Mouse (Mus musculus): Measurements from ENCODE around the gene Gnb3. TPM values are rescaled to one million over a fixed set of nuclear protein-coding genes. Genes with fewer than 3 reads are reported as not detected.
"Not testable (repeated sequence)": the region's sequence is repeated elsewhere in the genome, so short reads cannot be mapped to it uniquely, and the experiment has no call there.

The Gnb3 gene
- polyA plus RNA-seq, 1 experiment from 2014 or later: 1.4 TPM

GRCm38 (mm10) chr6:124850535-124850934, 10.5 kb upstream of the Gnb3 start:
- Histone ChIP-seq H3K36me3 (ENCODE audit: control insufficient read depth, insufficient read depth, low read length) (peaks cover 5% of the 10 kb centered on the region), H3K9ac (replicated peaks; ENCODE audit: low read depth, low read length) (no peak overlapping the region), H3K4me1 (ENCODE audit: control insufficient read depth, insufficient read depth, low read length) (0 out of 2 replicates have a peak, but pooled peaks cover 4% of the 10 kb centered on the region), H3K4me2 (replicated peaks; ENCODE audit: low read depth, low read length) (no peak overlapping the region), H3K4me3 (ENCODE audit: low read depth, low read length) (no peak overlapping the region), H3K27ac (ENCODE audit: low read length) (no peak overlapping the region), H3K27me3 (ENCODE audit: control insufficient read depth, insufficient read depth, low read length) (no peaks in the 10 kb centered on the region), H3K9me3 (ENCODE audit: control insufficient read depth, low read depth, low read length) (no peaks in the 10 kb centered on the region)
- 48% methylated on average over 8 of the region's 8 CpGs for WGBS
- ATAC-seq (ENCODE audit: insufficient number of reproducible peaks, insufficient read depth, low FRiP score, low read depth): no peak

GRCm38 (mm10) chr6:124847305-124847704, 7.2 kb upstream of the Gnb3 start:
- H3K4me3 ChIP-seq (ENCODE audit: low read depth, low read length): no peak overlapping the region
- H3K9me3 ChIP-seq (ENCODE audit: control insufficient read depth, low read depth, low read length): no peaks in the 10 kb centered on the region
- peaks cover 5% of the 10 kb centered on the region; the same call in 1 of the 2 replicates for H3K36me3 ChIP-seq (ENCODE audit: control insufficient read depth, insufficient read depth, low read length)
- no peak overlapping the region for H3K9ac ChIP-seq (replicated peaks; ENCODE audit: low read depth, low read length)
- no peak overlapping the region for H3K4me2 ChIP-seq (replicated peaks; ENCODE audit: low read depth, low read length)
- ATAC-seq (ENCODE audit: insufficient number of reproducible peaks, insufficient read depth, low FRiP score, low read depth): peak; percentile 60; the same call in 1 of the 2 replicates
- no peaks in the 10 kb centered on the region for H3K4me1 ChIP-seq (ENCODE audit: control insufficient read depth, insufficient read depth, low read length)
- H3K27ac ChIP-seq (ENCODE audit: low read length): no peak overlapping the region
- WGBS: 10% methylated on average over 9 of the region's 9 CpGs
- H3K27me3 ChIP-seq (ENCODE audit: control insufficient read depth, insufficient read depth, low read length): no peaks in the 10 kb centered on the region

GRCm38 (mm10) chr6:124839805-124840204, 270 bp downstream of the Gnb3 start:
- Histone ChIP-seq H3K4me2 (replicated peaks; ENCODE audit: low read depth, low read length) (no peak overlapping the region), H3K4me1 (ENCODE audit: control insufficient read depth, insufficient read depth, low read length) (peaks cover 18% of the 10 kb centered on the region), H3K9ac (replicated peaks; ENCODE audit: low read depth, low read length) (no peak overlapping the region; the same call in 1 of the 2 replicates), H3K27me3 (ENCODE audit: control insufficient read depth, insufficient read depth, low read length) (no peaks in the 10 kb centered on the region), H3K27ac (ENCODE audit: low read length) (no peak overlapping the region), H3K4me3 (ENCODE audit: low read depth, low read length) (no peak overlapping the region), H3K9me3 (ENCODE audit: control insufficient read depth, low read depth, low read length) (no peaks in the 10 kb centered on the region), H3K36me3 (ENCODE audit: control insufficient read depth, insufficient read depth, low read length) (no peaks in the 10 kb centered on the region; the same call in 1 of the 2 replicates)
- 0 out of 2 replicates have a peak, but pooled peaks have one; percentile 2 for ATAC-seq (ENCODE audit: insufficient number of reproducible peaks, insufficient read depth, low FRiP score, low read depth)
- 10% methylated on average over 8 of the region's 8 CpGs for whole genome bisulfite sequencing

GRCm38 (mm10) chr6:124836411-124836810, 3.7 kb downstream of the Gnb3 start:
- H3K27me3 ChIP-seq (ENCODE audit: control insufficient read depth, insufficient read depth, low read length): no peaks in the 10 kb centered on the region
- H3K4me3 ChIP-seq (ENCODE audit: low read depth, low read length): no peak overlapping the region
- H3K4me1 ChIP-seq (ENCODE audit: control insufficient read depth, insufficient read depth, low read length): peaks cover 18% of the 10 kb centered on the region
- no peaks in the 10 kb centered on the region for H3K9me3 ChIP-seq (ENCODE audit: control insufficient read depth, low read depth, low read length)
- no peak overlapping the region for H3K9ac ChIP-seq (replicated peaks; ENCODE audit: low read depth, low read length)
- no peak for ATAC-seq (ENCODE audit: insufficient number of reproducible peaks, insufficient read depth, low FRiP score, low read depth)
- H3K4me2 ChIP-seq (replicated peaks; ENCODE audit: low read depth, low read length): no peak overlapping the region
- no peak overlapping the region for H3K27ac ChIP-seq (ENCODE audit: low read length)
- peaks cover 20% of the 10 kb centered on the region for H3K36me3 ChIP-seq (ENCODE audit: control insufficient read depth, insufficient read depth, low read length)
- WGBS: 75% methylated on average over 7 of the region's 7 CpGs

GRCm38 (mm10) chr6:124835531-124835930, 4.5 kb downstream of the Gnb3 start:
- no peak for ATAC-seq (ENCODE audit: insufficient number of reproducible peaks, insufficient read depth, low FRiP score, low read depth)
- Histone ChIP-seq H3K27me3 (ENCODE audit: control insufficient read depth, insufficient read depth, low read length) (no peaks in the 10 kb centered on the region), H3K4me3 (ENCODE audit: low read depth, low read length) (no peak overlapping the region), H3K4me2 (replicated peaks; ENCODE audit: low read depth, low read length) (no peak overlapping the region), H3K4me1 (ENCODE audit: control insufficient read depth, insufficient read depth, low read length) (peaks cover 18% of the 10 kb centered on the region), H3K36me3 (ENCODE audit: control insufficient read depth, insufficient read depth, low read length) (peaks cover 20% of the 10 kb centered on the region), H3K9me3 (ENCODE audit: control insufficient read depth, low read depth, low read length) (no peaks in the 10 kb centered on the region), H3K27ac (ENCODE audit: low read length) (no peak overlapping the region), H3K9ac (replicated peaks; ENCODE audit: low read depth, low read length) (no peak overlapping the region)
- WGBS: 61% methylated on average over 10 of the region's 10 CpGs

DNA sequence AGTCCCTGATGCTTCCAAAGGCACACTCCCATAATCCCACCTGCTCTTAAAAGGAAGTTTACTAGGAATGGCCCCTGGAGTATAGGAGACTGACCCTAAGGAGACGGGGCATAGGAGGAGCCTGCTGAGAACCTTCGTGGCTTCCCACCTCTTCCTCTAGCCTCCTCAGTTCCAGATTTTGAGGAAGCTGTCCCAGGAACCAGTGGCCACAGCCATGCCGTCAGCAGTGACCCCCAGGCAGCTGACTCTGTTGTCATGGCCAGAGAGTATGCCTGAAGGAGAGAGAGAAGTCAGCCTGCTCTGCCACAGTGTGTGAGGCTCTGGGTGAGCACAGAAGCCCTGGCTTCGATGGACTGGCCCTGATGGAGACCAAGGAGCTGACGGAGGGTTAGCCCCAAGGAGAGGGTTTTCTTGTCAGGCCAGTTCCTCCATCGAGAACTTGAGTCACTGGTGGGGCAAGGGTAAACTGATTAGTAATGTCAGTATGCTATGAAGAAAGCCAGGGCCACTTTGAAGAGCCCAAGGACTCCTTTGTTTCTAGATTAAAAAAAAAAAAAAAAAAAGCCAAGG, 5.5 kb downstream of the Gnb3 start:
- 73% methylated on average over 6 of the region's 6 CpGs for WGBS
- H3K4me1 ChIP-seq (ENCODE audit: control insufficient read depth, insufficient read depth, low read length): peaks cover 8% of the 10 kb centered on the region
- H3K36me3 ChIP-seq (ENCODE audit: control insufficient read depth, insufficient read depth, low read length): peaks cover 20% of the 10 kb centered on the region
- H3K9ac ChIP-seq (replicated peaks; ENCODE audit: low read depth, low read length): no peak overlapping the region
- ATAC-seq (ENCODE audit: insufficient number of reproducible peaks, insufficient read depth, low FRiP score, low read depth): no peak
- H3K4me3 ChIP-seq (ENCODE audit: low read depth, low read length): no peak overlapping the region
- H3K27ac ChIP-seq (ENCODE audit: low read length): no peak overlapping the region
- H3K4me2 ChIP-seq (replicated peaks; ENCODE audit: low read depth, low read length): no peak overlapping the region
- H3K27me3 ChIP-seq (ENCODE audit: control insufficient read depth, insufficient read depth, low read length): no peaks in the 10 kb centered on the region
- H3K9me3 ChIP-seq (ENCODE audit: control insufficient read depth, low read depth, low read length): no peaks in the 10 kb centered on the region

DNA sequence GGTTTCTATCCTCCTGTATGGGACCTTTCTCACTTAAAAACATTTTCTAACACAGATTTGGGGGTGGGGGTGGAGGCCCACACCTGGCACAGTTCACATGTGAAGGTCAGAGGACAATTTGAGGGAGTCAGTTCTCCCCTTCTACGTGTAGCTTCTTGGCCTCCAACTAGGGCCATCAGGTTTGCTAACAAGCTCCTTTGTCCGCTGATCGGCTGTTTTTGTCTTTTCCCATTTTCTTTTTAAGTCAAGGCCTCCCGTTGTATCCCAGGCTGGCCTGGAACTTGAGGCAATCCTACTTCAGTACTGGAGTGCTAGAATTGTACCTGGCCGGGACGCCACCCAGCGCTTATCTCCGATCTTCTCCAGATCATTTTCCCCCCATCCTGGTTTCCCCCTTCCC, 8.4 kb downstream of the Gnb3 start:
- Histone ChIP-seq H3K27ac (ENCODE audit: low read length) (no peak overlapping the region), H3K27me3 (ENCODE audit: control insufficient read depth, insufficient read depth, low read length) (no peaks in the 10 kb centered on the region), H3K36me3 (ENCODE audit: control insufficient read depth, insufficient read depth, low read length) (peaks cover 20% of the 10 kb centered on the region), H3K4me1 (ENCODE audit: control insufficient read depth, insufficient read depth, low read length) (peaks cover 6% of the 10 kb centered on the region; the same call in 1 of the 2 replicates), H3K9me3 (ENCODE audit: control insufficient read depth, low read depth, low read length) (no peaks in the 10 kb centered on the region), H3K4me2 (replicated peaks; ENCODE audit: low read depth, low read length) (no peak overlapping the region), H3K9ac (replicated peaks; ENCODE audit: low read depth, low read length) (no peak overlapping the region), H3K4me3 (ENCODE audit: low read depth, low read length) (no peak overlapping the region)
- ATAC-seq (ENCODE audit: insufficient number of reproducible peaks, insufficient read depth, low FRiP score, low read depth): no peak
- WGBS: 91% methylated on average over 8 of the region's 8 CpGs

DNA sequence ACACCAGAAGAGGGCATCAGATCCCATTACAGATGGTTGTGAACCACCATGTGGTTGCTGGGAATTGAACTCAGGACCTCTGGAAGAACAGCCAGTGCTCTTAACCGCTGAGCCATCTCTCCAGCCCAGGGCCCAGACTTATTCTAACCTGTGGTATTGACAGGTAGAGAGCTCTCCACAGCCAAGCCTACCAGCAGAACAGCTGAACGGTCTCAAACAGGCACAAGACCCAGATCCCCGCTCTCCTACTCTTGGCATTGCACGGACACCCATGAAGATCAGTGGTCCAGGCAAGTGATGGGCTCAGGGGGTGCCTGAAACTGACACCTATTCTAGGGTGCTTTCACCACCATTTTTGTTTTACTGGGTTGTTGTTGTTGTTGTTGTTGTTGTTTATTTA, 8.9 kb downstream of the Gnb3 start:
- ATAC-seq (ENCODE audit: insufficient number of reproducible peaks, insufficient read depth, low FRiP score, low read depth): not testable (repeated sequence)
- 93% methylated on average over 4 of the region's 4 CpGs for WGBS

More for the DNA sequence above, 8.9 kb downstream of the Gnb3 start:
- not testable (repeated sequence) for H3K9ac ChIP-seq (replicated peaks; ENCODE audit: low read depth, low read length); H3K9me3 ChIP-seq (ENCODE audit: control insufficient read depth, low read depth, low read length); H3K4me1 ChIP-seq (ENCODE audit: control insufficient read depth, insufficient read depth, low read length); H3K27me3 ChIP-seq (ENCODE audit: control insufficient read depth, insufficient read depth, low read length); H3K27ac ChIP-seq (ENCODE audit: low read length)
- H3K4me2 ChIP-seq (replicated peaks; ENCODE audit: low read depth, low read length): peak overlapping the region; percentile 54; the same call in 1 of the 2 replicates
- H3K36me3 ChIP-seq (ENCODE audit: control insufficient read depth, insufficient read depth, low read length): peaks cover 22% of the 10 kb centered on the region
- H3K4me3 ChIP-seq (ENCODE audit: low read depth, low read length): peak overlapping the region; percentile 69; the same call in 1 of the 2 replicates

All from stomach, embryonic 14.5 days (tissue).